Mouse (Mus musculus) fat pad, adult 2 months (tissue): ENCODE data around the gene St6galnac5.
"Not testable (repeated sequence)": the region's sequence is repeated elsewhere in the genome, so short reads cannot be mapped to it uniquely, and the experiment has no call there.

ENCODE experiments used
- DNase-seq: peaks from one replicate; pipeline ENCODE4 v3.0.0-alpha.2; 2011; ENCODE audit warnings: low read depth, low spot score; ENCODE audit errors: extremely low read depth

Gene St6galnac5

DNA sequence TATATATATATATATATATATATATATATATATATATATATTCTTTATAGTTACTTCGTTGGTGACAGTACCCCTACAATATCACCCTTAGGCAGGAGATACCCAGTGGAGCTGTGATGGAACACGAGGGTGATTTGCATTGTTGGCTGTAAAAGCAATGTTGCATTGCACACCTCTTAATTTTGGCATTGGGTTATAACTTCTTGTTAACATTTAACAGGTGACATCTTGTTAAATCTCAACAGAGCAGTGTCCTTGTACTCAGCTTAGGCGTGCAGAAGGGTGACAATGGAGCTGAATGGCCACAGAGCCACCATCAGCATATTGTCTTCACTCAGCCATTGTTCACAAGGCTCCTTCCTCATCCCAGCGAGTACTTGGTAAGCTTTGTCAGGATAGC, 185.8 kb downstream of the St6galnac5 start:
- no peak for DNase-seq

- DNase-seq, result no peak
Measured at GRCm38 (mm10) chr3:152793006-152793405, 189.0 kb downstream of the St6galnac5 start.

- DNase-seq, result no peak
Measured at GRCm38 (mm10) chr3:152792601-152793000, 189.4 kb downstream of the St6galnac5 start.

GRCm38 (mm10) chr3:152788301-152788953, 193.6 kb downstream of the St6galnac5 start:
- not testable (repeated sequence) for DNase-seq

- not testable (repeated sequence) for DNase-seq
Measured at GRCm38 (mm10) chr3:152784353-152784752, 197.7 kb downstream of the St6galnac5 start.

- DNase-seq, result no peak
Measured at GRCm38 (mm10) chr3:152783792-152784191, 198.3 kb downstream of the St6galnac5 start.

GRCm38 (mm10) chr3:152779819-152780218, 202.2 kb downstream of the St6galnac5 start:
- no peak for DNase-seq

DNA sequence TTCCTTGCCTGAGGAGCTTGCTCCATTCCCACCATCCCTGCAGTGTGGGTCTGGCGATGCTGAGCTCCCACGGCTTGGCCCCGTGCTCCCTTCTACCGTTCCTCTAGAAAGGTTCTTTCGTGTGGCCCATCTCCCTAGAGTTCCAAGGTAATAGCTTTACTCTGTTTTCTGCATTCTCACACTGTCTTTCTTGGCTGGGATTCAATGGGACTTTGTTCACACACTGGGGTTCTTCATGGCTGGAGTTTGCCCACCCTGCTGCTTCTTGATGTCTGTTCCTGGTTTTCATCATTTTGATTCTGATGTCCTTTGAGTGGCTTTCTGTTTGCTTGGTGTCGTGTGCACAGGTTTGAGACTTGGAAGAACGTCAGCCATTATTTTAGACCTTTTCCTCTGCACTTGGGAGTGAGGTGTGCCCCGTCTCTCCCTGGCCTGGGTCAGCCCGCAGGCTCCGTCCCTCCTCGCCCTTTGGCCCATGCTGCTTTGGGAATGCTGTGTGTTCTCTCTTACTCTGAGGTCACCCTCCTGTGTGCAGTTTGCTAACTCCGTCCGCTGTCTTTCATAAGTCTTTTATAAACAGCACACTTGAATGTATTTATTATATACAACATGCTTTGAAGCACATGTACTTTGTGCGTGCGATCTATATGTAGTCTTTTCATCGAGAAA, 205.0 kb downstream of the St6galnac5 start:
- DNase-seq, result no peak

DNA sequence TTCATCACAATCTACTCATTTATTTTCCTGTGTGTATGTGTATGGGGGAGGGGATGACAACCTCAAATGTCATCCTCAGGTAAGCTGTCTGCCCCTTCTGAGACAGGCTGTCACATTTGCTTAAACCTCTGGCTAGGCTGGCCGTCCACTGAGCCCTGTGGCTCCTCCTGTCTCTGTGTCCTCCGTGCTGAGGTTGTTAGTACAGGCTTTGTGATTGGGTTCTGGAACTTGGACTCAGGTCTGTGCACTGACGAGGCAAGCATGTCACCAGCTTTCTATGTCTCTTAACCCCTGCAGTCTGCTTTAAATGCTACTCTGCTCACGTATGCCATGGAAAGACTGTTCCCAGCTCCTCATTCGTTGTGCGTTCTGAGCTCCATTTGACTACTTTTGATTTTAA, 205.7 kb downstream of the St6galnac5 start:
- no peak for DNase-seq

- no peak for DNase-seq
Measured at GRCm38 (mm10) chr3:152770056-152770455, 212.0 kb downstream of the St6galnac5 start.

DNA sequence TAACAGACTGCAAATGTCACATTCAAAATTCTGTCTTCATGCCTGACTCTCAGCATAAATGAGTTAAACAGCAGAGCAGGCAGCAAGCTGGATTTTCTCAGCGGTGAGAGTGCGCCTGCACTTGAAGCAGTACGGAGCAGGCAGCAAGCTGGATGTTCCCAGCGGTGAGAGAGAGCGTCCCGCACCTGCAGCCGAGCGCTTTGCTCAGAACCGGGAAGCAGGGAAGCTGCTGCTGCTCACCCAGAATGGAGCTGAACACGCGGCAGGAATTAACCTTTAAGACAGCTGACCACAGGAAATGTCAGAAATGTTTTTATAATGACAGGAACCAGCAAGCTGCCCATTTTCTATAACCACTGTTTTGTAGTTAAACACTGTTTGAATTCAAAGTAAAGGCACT, 214.6 kb downstream of the St6galnac5 start:
- no peak for DNase-seq
